Mouse (Mus musculus) liver, postnatal 0 days (tissue): Measurements from ENCODE around the gene Zfand3.

Experiments used
- CTCF ChIP-seq: sonication (generic); IDR thresholded peaks from 2 replicates; pipeline ENCODE4 v1.5.1; 2016; ENCODE audit warnings: antibody characterized with exemption, low read depth
- EP300 ChIP-seq: IDR thresholded peaks from 2 replicates; pipeline ENCODE4 v1.6.1; 2016; ENCODE audit warnings: antibody characterized with exemption, low read depth, mild to moderate bottlenecking

GRCm38 (mm10) chr17:29983190-29983589 is 21.3 kb upstream of the Zfand3 start:
- TF ChIP-seq CTCF, result no peak
- no peak for TF ChIP-seq EP300
